Mouse (Mus musculus) intestine, embryonic 15.5 days (tissue): ENCODE measurements around the gene Grid2ip. TPM values are rescaled to one million over a fixed set of nuclear protein-coding genes. Genes with fewer than 3 reads are reported as not detected.
"Not testable (repeated sequence)": the region's sequence is repeated elsewhere in the genome, so short reads cannot be mapped to it uniquely, and the experiment has no call there.

Experiments used
- ATAC-seq: fragments of 200-750 bp; cut with Nextera tagmentation; 2 replicates; pipeline ENCODE4 v1.8.0; 2017; ENCODE audit warnings: moderate TSS enrichment, moderate library complexity
- H3K27ac ChIP-seq: fragments of 300-500 bp; sonication (generic); 2 replicates; pipeline ENCODE4 v1.5.1; 2015; ENCODE audit warnings: mild to moderate bottlenecking, inconsistent platforms
- H3K27me3 ChIP-seq: fragments of 300-500 bp; sonication (generic); replicated peaks from 2 replicates; pipeline ENCODE4 v1.6.1; 2015; ENCODE audit warnings: inconsistent platforms
- H3K36me3 ChIP-seq: fragments of 300-500 bp; sonication (generic); 2 replicates; pipeline ENCODE4 v1.6.1; 2015; ENCODE audit warnings: inconsistent platforms
- H3K4me1 ChIP-seq: fragments of 300-500 bp; sonication (generic); replicated peaks from 2 replicates; pipeline ENCODE4 v1.6.1; 2015; ENCODE audit warnings: inconsistent platforms
- H3K4me2 ChIP-seq: fragments of 300-500 bp; sonication (generic); replicated peaks from 2 replicates; pipeline ENCODE4 v1.6.1; 2015; ENCODE audit warnings: mild to moderate bottlenecking, inconsistent platforms
- H3K4me3 ChIP-seq: fragments of 300-500 bp; sonication (generic); replicated peaks from 2 replicates; pipeline ENCODE4 v1.5.1; 2015; ENCODE audit warnings: inconsistent platforms
- H3K9ac ChIP-seq: fragments of 300-500 bp; sonication (generic); 2 replicates; pipeline ENCODE4 v1.6.1; 2015; ENCODE audit warnings: inconsistent platforms
- H3K9me3 ChIP-seq: fragments of 300-500 bp; sonication (generic); 2 replicates; pipeline ENCODE4 v1.6.1; 2016; ENCODE audit warnings: inconsistent platforms
- WGBS: fragments of 180-500 bp; shearing (Covaris S2); methylation state at CpG from one replicate; pipeline ENCODE4 v1.1.7; 2015; 5-methylcytosine and 5-hydroxymethylcytosine counted together
- polyA plus RNA-seq: library from polyadenylated mRNA; unstranded; fragments of >200 nt; fragmentation: Nextera tagmentation; extraction: Ambion mirVana; gene quantifications from 2 replicates; pipeline ENCODE4 v1.2.1, GENCODE M21; 2015

The Grid2ip gene
- polyA plus RNA-seq, 1 experiment from 2014 or later: 0.11 TPM

DNA sequence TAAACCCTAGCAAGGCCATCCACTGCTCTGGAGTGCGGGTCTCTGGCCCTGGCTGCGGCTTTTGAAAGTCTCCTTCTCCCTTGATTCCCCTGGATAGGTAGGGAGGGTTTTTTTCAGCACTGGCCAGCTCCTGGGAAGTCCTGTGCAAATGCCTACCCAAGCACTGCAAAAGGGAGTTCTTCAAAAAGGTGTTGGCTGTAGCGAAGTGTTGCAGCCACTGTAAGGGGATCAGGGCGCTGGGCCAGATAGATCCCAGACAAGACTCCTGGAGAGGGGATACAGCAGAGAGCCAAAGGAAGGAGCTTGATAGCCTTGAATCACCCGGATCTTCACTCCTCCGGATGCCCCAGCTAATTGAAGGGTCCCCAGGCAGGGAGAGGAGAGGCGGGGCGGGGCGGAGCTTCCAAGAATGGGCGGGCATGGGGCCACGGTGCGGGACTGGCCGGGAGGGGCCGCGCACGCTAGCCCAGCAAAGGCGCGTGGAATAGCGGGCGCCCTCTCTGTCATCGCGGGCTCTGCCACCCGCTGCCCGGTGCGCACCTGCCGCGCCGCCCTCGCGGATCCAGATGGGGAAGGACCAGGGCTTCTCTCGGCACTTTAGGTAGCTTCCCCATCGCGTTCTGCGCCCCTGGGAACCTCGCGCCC, 12.6 kb downstream of the Grid2ip start:
- no peak overlapping the region for H3K9ac ChIP-seq
- 3% methylated on average over 36 of the region's 36 CpGs for WGBS
- H3K27ac ChIP-seq: no peak overlapping the region
- H3K4me1 ChIP-seq: peaks cover 11% of the 10 kb centered on the region
- H3K4me3 ChIP-seq: peak overlapping the region; percentile 26
- no peak for ATAC-seq
- peak overlapping the region; percentile 56 for H3K4me2 ChIP-seq
- no peaks in the 10 kb centered on the region for H3K36me3 ChIP-seq
- H3K9me3 ChIP-seq: no peaks in the 10 kb centered on the region
- peaks cover 76% of the 10 kb centered on the region for H3K27me3 ChIP-seq

DNA sequence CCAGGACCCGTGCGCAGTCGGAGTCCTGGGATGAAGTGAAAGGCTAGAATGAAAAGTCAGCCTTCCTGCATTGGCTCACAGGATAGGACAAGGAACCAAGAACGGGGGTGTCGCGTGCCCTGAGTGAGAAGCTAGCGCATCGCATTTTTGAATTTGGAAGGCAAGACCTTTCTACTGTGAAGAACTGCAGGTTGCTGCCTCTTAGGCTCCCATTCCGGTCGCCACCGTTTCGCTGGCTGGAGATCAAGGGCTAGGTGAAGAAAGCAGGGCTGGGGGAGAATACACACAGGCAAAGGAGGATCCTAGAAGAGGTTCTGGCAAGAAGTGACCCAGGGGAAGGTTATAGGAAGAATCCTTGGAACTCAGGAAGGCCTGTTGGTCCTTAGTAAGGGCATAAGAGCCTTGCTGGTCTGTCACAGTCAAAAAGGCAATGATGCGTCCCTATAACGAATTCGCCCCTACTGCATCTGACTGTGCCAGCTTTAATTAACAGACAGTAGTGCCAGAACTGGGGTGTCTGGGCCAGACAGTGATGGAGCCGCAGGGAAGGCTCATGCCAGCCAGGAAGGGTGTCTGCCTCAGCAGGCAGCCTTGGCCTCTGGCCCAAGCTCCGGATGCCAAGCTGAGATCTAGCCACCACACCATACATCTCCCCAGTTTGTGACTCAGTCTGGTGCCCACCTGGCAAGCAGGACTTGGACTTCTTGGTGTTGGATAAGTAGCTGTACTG, 13.4 kb downstream of the Grid2ip start:
- WGBS: 28% methylated on average over 17 of the region's 17 CpGs
- H3K27me3 ChIP-seq: peaks cover 80% of the 10 kb centered on the region
- H3K9me3 ChIP-seq: no peaks in the 10 kb centered on the region
- no peaks in the 10 kb centered on the region for H3K36me3 ChIP-seq
- peaks cover 10% of the 10 kb centered on the region for H3K4me1 ChIP-seq
- H3K9ac ChIP-seq: no peak overlapping the region
- H3K27ac ChIP-seq: no peak overlapping the region
- ATAC-seq: no peak
- no peak overlapping the region for H3K4me3 ChIP-seq
- H3K4me2 ChIP-seq: peak overlapping the region; percentile 56; the same call in 1 of the 2 replicates

DNA sequence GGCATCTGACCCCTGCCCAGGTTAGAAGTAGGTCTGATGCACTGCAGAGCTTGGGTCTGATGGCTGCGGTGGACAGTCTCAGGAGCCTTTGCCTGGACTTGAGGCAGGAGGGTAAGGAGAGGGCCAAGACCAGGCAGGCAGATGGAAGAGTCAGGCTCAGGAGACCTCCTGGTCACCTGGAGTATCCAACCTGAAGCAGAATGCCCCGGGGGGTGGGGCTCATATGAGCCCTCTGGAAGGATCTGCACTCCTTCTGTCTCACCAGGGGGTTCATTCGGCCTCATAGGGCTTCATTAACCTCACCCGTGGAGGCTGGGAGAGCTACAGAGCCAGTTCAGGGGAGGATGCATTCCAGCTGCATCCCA, 14.0 kb downstream of the Grid2ip start:
- H3K27me3 ChIP-seq: peaks cover 76% of the 10 kb centered on the region
- H3K4me1 ChIP-seq: peaks cover 10% of the 10 kb centered on the region
- no peaks in the 10 kb centered on the region for H3K36me3 ChIP-seq
- H3K9ac ChIP-seq: no peak overlapping the region
- no peak for ATAC-seq
- no peak overlapping the region for H3K4me2 ChIP-seq
- no peaks in the 10 kb centered on the region for H3K9me3 ChIP-seq
- no peak overlapping the region for H3K4me3 ChIP-seq
- 46% methylated on average over 4 of the region's 4 CpGs for WGBS
- H3K27ac ChIP-seq: no peak overlapping the region

DNA sequence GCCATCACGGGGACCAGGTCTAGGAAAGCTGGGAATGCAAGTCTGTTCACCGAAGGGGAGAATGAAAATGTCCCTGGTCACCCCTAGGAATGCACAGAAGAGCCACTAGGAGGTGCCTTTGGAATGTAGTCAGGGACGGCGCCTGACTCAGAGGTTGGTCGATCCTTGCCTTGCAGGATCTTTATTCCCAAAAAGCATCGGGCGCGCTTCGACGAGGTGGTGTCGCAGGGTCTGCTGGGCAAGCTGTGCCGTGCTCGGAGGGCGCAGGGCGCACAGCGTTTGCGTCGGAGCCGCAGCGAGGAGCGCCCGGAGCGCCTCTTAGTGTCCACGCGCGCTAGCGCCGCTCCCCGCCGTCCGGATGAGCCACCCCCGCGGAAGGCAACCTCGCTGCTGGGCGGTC, 15.7 kb downstream of the Grid2ip start:
- WGBS: 2% methylated on average over 35 of the region's 35 CpGs

DNA sequence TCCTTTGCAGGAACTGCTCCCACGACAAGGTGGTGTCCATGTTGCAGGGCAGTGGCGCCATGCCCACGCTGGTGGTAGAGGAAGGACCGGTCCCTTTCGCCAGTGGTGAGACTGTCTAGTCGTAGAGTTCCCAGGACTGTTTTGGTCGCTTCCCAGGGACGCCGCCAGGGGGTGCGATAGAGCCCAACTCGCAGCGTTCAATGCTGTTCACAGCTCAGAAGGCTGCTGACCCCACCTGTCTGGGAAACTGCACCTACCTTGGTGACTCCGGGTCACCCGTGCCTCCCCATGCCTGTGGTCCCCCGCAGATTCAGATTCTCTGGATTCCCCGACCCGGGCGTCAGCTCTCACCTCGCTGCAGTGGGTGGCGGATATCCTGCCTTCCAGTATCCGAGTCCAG, 18.1 kb downstream of the Grid2ip start:
- peaks cover 47% of the 10 kb centered on the region for H3K27me3 ChIP-seq
- no peak overlapping the region for H3K27ac ChIP-seq
- ATAC-seq: peak; percentile 81
- no peaks in the 10 kb centered on the region for H3K9me3 ChIP-seq
- peak overlapping the region; percentile 63 for H3K4me2 ChIP-seq
- H3K4me1 ChIP-seq: peaks cover 5% of the 10 kb centered on the region
- WGBS: 5% methylated on average over 21 of the region's 21 CpGs
- no peaks in the 10 kb centered on the region for H3K36me3 ChIP-seq
- peak overlapping the region; percentile 26; the same call in 1 of the 2 replicates for H3K9ac ChIP-seq
- H3K4me3 ChIP-seq: peak overlapping the region; percentile 30

More for the DNA sequence above, 15.7 kb downstream of the Grid2ip start:
- ATAC-seq: no peak
- H3K4me1 ChIP-seq: peaks cover 10% of the 10 kb centered on the region
- no peaks in the 10 kb centered on the region for H3K36me3 ChIP-seq
- no peak overlapping the region for H3K27ac ChIP-seq
- peak overlapping the region; percentile 67 for H3K4me2 ChIP-seq
- no peaks in the 10 kb centered on the region for H3K9me3 ChIP-seq
- H3K4me3 ChIP-seq: peak overlapping the region; percentile 33
- no peak overlapping the region for H3K9ac ChIP-seq
- H3K27me3 ChIP-seq: peaks cover 72% of the 10 kb centered on the region

DNA sequence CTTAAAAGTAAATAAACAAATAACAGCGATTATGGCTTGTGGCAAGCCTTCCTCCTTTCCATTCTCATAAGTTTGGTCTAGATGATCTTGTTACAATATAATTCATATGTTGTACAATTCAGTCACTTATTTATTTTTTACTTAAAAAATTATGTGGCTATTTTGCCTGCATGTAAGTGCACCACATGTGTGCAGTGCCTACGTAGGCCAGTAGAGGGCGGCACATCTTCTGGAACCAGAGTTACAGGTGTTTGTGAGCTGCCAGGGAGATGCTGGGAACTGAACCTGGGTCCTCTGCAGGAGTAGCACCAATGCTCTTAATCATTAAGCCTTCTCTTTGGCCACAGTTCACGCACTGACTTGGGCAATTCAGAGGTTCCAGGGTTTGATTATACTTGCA, 19.0 kb downstream of the Grid2ip start:
- Histone ChIP-seq H3K36me3 (no peaks in the 10 kb centered on the region), H3K4me1 (peaks cover 5% of the 10 kb centered on the region), H3K27ac (no peak overlapping the region), H3K9me3 (no peaks in the 10 kb centered on the region), H3K27me3 (peaks cover 38% of the 10 kb centered on the region), H3K9ac (no peak overlapping the region), H3K4me3 (no peak overlapping the region), H3K4me2 (no peak overlapping the region)
- 82% methylated on average over 4 of the region's 4 CpGs for WGBS
- ATAC-seq: no peak

DNA sequence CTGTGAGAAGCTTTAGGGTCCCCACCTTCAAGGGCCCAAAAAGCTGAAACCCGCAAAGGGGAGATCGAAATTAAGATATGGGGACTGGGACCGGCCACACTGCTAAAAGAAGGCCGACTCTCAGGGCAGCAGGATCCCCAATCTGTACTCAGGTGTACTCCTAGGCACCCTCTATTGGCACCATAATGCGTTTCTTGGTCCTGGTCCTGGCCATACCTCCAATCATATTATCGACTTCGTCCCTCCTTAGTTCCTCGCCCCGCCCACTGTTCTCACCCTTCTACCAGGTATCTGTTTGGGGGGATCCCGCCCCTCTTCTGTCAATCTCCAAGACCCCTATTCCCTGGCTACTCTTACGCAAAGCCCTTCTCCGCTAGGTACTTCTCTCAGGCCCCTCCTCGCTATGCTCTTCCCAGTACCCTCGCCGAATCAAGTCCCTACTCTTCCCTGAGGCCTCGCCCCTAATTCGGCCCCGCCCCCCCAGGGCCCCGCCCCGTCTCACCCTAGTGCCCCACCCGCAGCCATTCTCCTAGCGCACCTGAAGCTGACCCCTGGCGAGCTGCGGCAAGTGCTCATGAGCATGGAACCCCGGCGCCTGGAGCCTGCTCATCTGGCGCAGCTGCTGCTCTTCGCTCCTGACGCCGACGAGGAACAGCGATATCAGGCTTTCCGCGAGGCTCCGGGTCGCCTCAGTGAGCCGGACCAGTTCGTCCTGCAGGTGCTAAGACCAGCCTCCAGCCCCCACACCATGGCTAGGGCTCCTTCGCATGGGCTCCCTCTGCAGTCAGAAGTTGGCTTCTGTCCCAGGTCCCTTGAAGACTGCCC, 29.9 kb downstream of the Grid2ip start:
- H3K9ac ChIP-seq: peak overlapping the region; percentile 17; the same call in 1 of the 2 replicates
- H3K36me3 ChIP-seq: no peaks in the 10 kb centered on the region
- H3K4me3 ChIP-seq: peak overlapping the region; percentile 35
- peak overlapping the region; percentile 84 for H3K4me2 ChIP-seq
- no peak overlapping the region for H3K27ac ChIP-seq
- peaks cover 10% of the 10 kb centered on the region for H3K4me1 ChIP-seq
- peak; percentile 96 for ATAC-seq
- H3K27me3 ChIP-seq: peaks cover 13% of the 10 kb centered on the region
- H3K9me3 ChIP-seq: no peaks in the 10 kb centered on the region
- 9% methylated on average over 39 of the region's 39 CpGs for WGBS

DNA sequence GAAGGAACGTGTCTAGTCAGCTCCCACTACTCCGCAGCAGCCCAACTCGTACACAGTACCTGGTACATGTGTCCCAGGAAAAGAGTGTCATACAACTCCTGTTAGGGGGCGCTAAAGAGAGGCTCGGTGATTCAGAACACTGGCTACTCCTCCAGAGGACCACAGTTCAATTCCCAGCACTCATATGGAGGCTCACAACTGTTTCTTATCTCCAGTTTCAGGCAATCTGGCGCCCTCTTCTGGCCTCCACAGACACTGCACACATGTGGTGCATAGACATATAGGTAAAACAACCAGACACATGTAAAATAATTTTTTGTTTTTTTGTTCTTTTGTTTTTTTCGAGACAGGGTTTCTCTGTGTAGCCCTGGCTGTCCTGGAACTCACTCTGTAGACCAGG, 37.0 kb downstream of the Grid2ip start:
- H3K4me2 ChIP-seq: no peak overlapping the region
- no peaks in the 10 kb centered on the region for H3K4me1 ChIP-seq
- H3K9ac ChIP-seq: no peak overlapping the region
- 80% methylated on average over 7 of the region's 7 CpGs for WGBS
- no peaks in the 10 kb centered on the region for H3K36me3 ChIP-seq
- ATAC-seq: no peak
- no peaks in the 10 kb centered on the region for H3K9me3 ChIP-seq
- H3K27me3 ChIP-seq: no peaks in the 10 kb centered on the region
- H3K4me3 ChIP-seq: no peak overlapping the region
- H3K27ac ChIP-seq: no peak overlapping the region

DNA sequence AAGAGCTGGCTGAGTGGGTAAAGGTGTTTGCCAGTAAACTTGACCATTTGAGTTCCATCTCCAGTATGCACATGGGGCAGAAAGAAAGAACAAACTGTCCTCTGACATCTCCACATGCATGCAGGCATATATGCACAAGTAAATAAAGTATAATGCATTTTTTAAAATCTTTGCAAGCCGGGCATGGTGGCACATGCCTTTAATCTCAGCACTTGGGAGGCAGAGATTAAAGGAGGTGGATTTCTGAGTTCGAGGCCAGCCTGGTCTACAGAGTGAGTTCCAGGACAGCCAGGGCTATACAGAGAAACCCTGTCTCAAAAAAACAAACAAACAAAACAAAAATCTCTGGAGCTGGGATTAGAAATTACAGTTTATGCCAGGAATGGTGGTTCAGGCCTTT, 37.8 kb downstream of the Grid2ip start:
- ATAC-seq, H3K9ac ChIP-seq: not testable (repeated sequence)
- 91% methylated on average over 2 of the region's 2 CpGs for WGBS

DNA sequence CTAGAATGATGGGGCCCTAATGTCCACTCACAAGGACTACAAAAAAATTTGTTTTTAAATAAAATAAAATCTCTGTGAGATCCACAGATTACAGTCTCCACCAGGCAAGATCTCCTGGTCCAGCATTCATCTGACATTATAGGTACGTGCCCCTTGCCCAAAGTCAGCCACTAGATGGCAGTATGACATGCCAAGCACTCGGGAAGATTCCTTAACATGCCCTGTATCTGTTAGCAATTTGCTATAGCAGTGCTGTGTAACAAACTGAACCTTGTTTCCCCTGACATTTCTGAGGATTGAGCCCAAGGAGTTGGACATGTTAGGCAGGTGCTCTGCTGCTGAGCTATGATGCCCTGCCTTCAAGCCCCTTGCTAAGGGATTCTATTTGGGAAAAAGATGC, 38.5 kb downstream of the Grid2ip start:
- H3K9me3 ChIP-seq: no peaks in the 10 kb centered on the region

More for the DNA sequence above, 37.8 kb downstream of the Grid2ip start:
- H3K4me1 ChIP-seq, H3K27me3 ChIP-seq, H3K4me3 ChIP-seq, H3K27ac ChIP-seq, H3K9me3 ChIP-seq, H3K36me3 ChIP-seq, H3K4me2 ChIP-seq: not testable (repeated sequence)

DNA sequence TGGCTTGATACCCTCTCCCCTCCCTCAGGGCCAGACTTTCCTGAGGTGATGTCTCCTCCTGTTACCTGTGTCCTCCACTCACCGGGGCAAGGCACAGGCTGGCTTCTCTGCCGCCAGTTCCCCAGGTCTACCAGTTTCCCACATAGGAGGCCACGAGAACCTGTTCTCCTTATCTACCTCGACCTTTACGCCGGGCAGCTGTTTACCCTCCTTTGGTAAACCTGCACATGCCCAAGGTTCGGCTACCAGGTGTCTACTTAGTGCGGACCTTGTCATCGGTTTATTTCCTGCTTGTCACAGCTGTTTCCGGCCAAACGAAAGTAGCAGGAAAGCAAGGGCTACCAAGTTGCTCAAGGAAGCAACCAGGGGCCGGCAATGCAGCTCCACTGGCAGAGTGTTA, 43.4 kb downstream of the Grid2ip start:
- no peaks in the 10 kb centered on the region for H3K9me3 ChIP-seq
- ATAC-seq: peak; percentile 78
- H3K4me3 ChIP-seq: no peak overlapping the region
- no peaks in the 10 kb centered on the region for H3K36me3 ChIP-seq
- no peak overlapping the region for H3K9ac ChIP-seq
- 46% methylated on average over 12 of the region's 12 CpGs for WGBS
- H3K4me1 ChIP-seq: peaks cover 15% of the 10 kb centered on the region
- peak overlapping the region; percentile 71 for H3K27ac ChIP-seq
- peak overlapping the region; percentile 45 for H3K4me2 ChIP-seq
- H3K27me3 ChIP-seq: no peaks in the 10 kb centered on the region

More for the DNA sequence above, 38.5 kb downstream of the Grid2ip start:
- H3K4me3 ChIP-seq: no peak overlapping the region
- ATAC-seq: no peak
- no peaks in the 10 kb centered on the region for H3K36me3 ChIP-seq
- 56% methylated on average over 2 of the region's 2 CpGs for WGBS
- no peaks in the 10 kb centered on the region for H3K27me3 ChIP-seq
- no peak overlapping the region for H3K9ac ChIP-seq
- 0 out of 2 replicates have a peak, but pooled peaks cover under 1% of the 10 kb centered on the region for H3K4me1 ChIP-seq
- no peak overlapping the region for H3K27ac ChIP-seq
- no peak overlapping the region for H3K4me2 ChIP-seq

DNA sequence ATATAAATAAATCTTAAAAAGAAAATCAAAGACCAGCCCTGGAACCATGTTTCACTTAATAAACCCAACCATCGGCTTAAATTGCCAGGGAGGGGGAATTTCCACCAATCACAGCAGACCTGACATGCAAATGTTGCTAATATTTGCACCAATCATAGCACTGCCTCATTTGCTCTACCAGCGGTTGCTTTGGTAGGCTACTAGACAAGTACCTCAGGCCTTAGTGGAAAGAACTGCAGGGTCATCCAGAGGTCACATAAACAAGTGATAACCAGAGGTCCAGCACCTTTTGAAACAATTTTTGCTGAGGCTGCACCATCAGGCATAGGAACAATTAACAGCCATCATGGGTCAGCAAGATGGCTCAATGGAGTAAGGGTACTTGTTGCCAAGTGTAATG, 44.4 kb downstream of the Grid2ip start:
- Histone ChIP-seq H3K27ac (no peak overlapping the region), H3K4me3 (no peak overlapping the region), H3K4me2 (no peak overlapping the region), H3K36me3 (no peaks in the 10 kb centered on the region), H3K4me1 (peaks cover 16% of the 10 kb centered on the region), H3K9me3 (no peaks in the 10 kb centered on the region), H3K27me3 (no peaks in the 10 kb centered on the region), H3K9ac (no peak overlapping the region)
- ATAC-seq: no peak
- 49% methylated on average over 2 of the region's 2 CpGs for WGBS
